Mouse (Mus musculus): ENCODE measurements around the gene Mapk8. TPM values are rescaled to one million over a fixed set of nuclear protein-coding genes. Genes with fewer than 3 reads are reported as not detected.
A peak's percentile ranks its signal among the peaks of the same experiment; 100 is the strongest.
"Not testable (repeated sequence)": the region's sequence is repeated elsewhere in the genome, so short reads cannot be mapped to it uniquely, and the experiment has no call there.

Gene Mapk8
- polyA plus RNA-seq, 1 experiment from 2014 or later: 14.3 TPM

- peak overlapping the region; percentile 79 for H3K4me3 ChIP-seq (replicated peaks)
- no peaks in the 10 kb centered on the region for H3K9me3 ChIP-seq
- 0 out of 2 replicates have a peak, but pooled peaks cover 5% of the 10 kb centered on the region for H3K4me1 ChIP-seq
- no peaks in the 10 kb centered on the region for H3K27me3 ChIP-seq (replicated peaks)
- peak overlapping the region; percentile 55 for H3K4me2 ChIP-seq
- H3K9ac ChIP-seq: peak overlapping the region; percentile 72
- peak overlapping the region; percentile 86 for H3K27ac ChIP-seq
- peak; percentile 28 for ATAC-seq (ENCODE audit: insufficient read depth, low FRiP score, low read depth)
- H3K36me3 ChIP-seq: no peaks in the 10 kb centered on the region
- under 1% methylated on average over 54 of the region's 72 CpGs for WGBS
These were observed 366 bp downstream of the Mapk8 start for GRCm38 (mm10) chr14:33446561-33447023.

GRCm38 (mm10) chr14:33445962-33446361 is 996 bp downstream of the Mapk8 start:
- 0 out of 2 replicates have a peak, but pooled peaks cover 5% of the 10 kb centered on the region for H3K4me1 ChIP-seq
- H3K9me3 ChIP-seq: no peaks in the 10 kb centered on the region
- H3K27ac ChIP-seq: no peak overlapping the region
- peak overlapping the region; percentile 79 for H3K4me3 ChIP-seq (replicated peaks)
- no peak for ATAC-seq (ENCODE audit: insufficient read depth, low FRiP score, low read depth)
- no peaks in the 10 kb centered on the region for H3K36me3 ChIP-seq
- H3K4me2 ChIP-seq: peak overlapping the region; percentile 55
- H3K9ac ChIP-seq: peak overlapping the region; percentile 72; the same call in 1 of the 2 replicates
- 28% methylated on average over 3 of the region's 3 CpGs for WGBS
- H3K27me3 ChIP-seq (replicated peaks): no peaks in the 10 kb centered on the region

- Histone ChIP-seq H3K9ac (no peak overlapping the region), H3K4me2 (no peak overlapping the region), H3K4me1 (0 out of 2 replicates have a peak, but pooled peaks cover 5% of the 10 kb centered on the region), H3K27me3 (replicated peaks) (no peaks in the 10 kb centered on the region), H3K4me3 (replicated peaks) (no peak overlapping the region), H3K36me3 (no peaks in the 10 kb centered on the region), H3K27ac (no peak overlapping the region), H3K9me3 (no peaks in the 10 kb centered on the region)
- no peak for ATAC-seq (ENCODE audit: insufficient read depth, low FRiP score, low read depth)
- WGBS: 73% methylated on average over 2 of the region's 2 CpGs
These were observed 3.2 kb downstream of the Mapk8 start for GRCm38 (mm10) chr14:33443780-33444179.

GRCm38 (mm10) chr14:33432485-33432884 is 14.5 kb downstream of the Mapk8 start:
- H3K36me3 ChIP-seq: 0 out of 2 replicates have a peak, but pooled peaks cover 10% of the 10 kb centered on the region

GRCm38 (mm10) chr14:33424124-33424523 is 22.8 kb downstream of the Mapk8 start:
- Histone ChIP-seq H3K27ac (no peak overlapping the region), H3K4me2 (no peak overlapping the region), H3K36me3 (no peaks in the 10 kb centered on the region), H3K4me1 (no peaks in the 10 kb centered on the region), H3K9ac (no peak overlapping the region), H3K4me3 (replicated peaks) (no peak overlapping the region), H3K27me3 (replicated peaks) (no peaks in the 10 kb centered on the region), H3K9me3 (no peaks in the 10 kb centered on the region)
- ATAC-seq (ENCODE audit: insufficient read depth, low FRiP score, low read depth): no peak

More at GRCm38 (mm10) chr14:33432485-33432884, 14.5 kb downstream of the Mapk8 start:
- ATAC-seq (ENCODE audit: insufficient read depth, low FRiP score, low read depth); H3K9ac ChIP-seq; H3K4me1 ChIP-seq; H3K9me3 ChIP-seq; H3K27ac ChIP-seq; H3K27me3 ChIP-seq (replicated peaks); H3K4me2 ChIP-seq; H3K4me3 ChIP-seq (replicated peaks): not testable (repeated sequence)
- 95% methylated on average over 4 of the region's 4 CpGs for WGBS

GRCm38 (mm10) chr14:33423003-33423402 is 24.0 kb downstream of the Mapk8 start:
- H3K9me3 ChIP-seq: no peaks in the 10 kb centered on the region
- H3K27me3 ChIP-seq (replicated peaks): no peaks in the 10 kb centered on the region
- no peak for ATAC-seq (ENCODE audit: insufficient read depth, low FRiP score, low read depth)
- H3K4me2 ChIP-seq: no peak overlapping the region
- no peak overlapping the region for H3K4me3 ChIP-seq (replicated peaks)
- no peaks in the 10 kb centered on the region for H3K36me3 ChIP-seq
- 88% methylated on average over 1 of the region's 1 CpGs for WGBS
- no peak overlapping the region for H3K27ac ChIP-seq
- H3K4me1 ChIP-seq: no peaks in the 10 kb centered on the region
- no peak overlapping the region for H3K9ac ChIP-seq

GRCm38 (mm10) chr14:33418311-33418909 is 28.5 kb downstream of the Mapk8 start:
- Histone ChIP-seq H3K36me3 (no peaks in the 10 kb centered on the region), H3K4me3 (replicated peaks) (no peak overlapping the region), H3K4me1 (no peaks in the 10 kb centered on the region), H3K27ac (no peak overlapping the region), H3K9me3 (no peaks in the 10 kb centered on the region), H3K4me2 (no peak overlapping the region), H3K27me3 (replicated peaks) (no peaks in the 10 kb centered on the region), H3K9ac (no peak overlapping the region)
- ATAC-seq (ENCODE audit: insufficient read depth, low FRiP score, low read depth): no peak
- WGBS: 89% methylated on average over 3 of the region's 3 CpGs

- 79% methylated on average over 1 of the region's 1 CpGs for WGBS
These were observed 31.2 kb downstream of the Mapk8 start for GRCm38 (mm10) chr14:33415746-33416145.

GRCm38 (mm10) chr14:33402331-33402730 is 44.6 kb downstream of the Mapk8 start:
- Histone ChIP-seq H3K27me3 (replicated peaks) (no peaks in the 10 kb centered on the region), H3K9ac (no peak overlapping the region), H3K27ac (no peak overlapping the region), H3K36me3 (0 out of 2 replicates have a peak, but pooled peaks cover 3% of the 10 kb centered on the region), H3K4me2 (no peak overlapping the region), H3K4me3 (replicated peaks) (no peak overlapping the region), H3K9me3 (no peaks in the 10 kb centered on the region), H3K4me1 (no peaks in the 10 kb centered on the region)
- ATAC-seq (ENCODE audit: insufficient read depth, low FRiP score, low read depth): no peak
- 93% methylated on average over 1 of the region's 1 CpGs for WGBS

More at GRCm38 (mm10) chr14:33415746-33416145, 31.2 kb downstream of the Mapk8 start:
- H3K4me2 ChIP-seq: no peak overlapping the region
- no peaks in the 10 kb centered on the region for H3K27me3 ChIP-seq (replicated peaks)
- H3K27ac ChIP-seq: no peak overlapping the region
- H3K9me3 ChIP-seq: no peaks in the 10 kb centered on the region
- no peaks in the 10 kb centered on the region for H3K4me1 ChIP-seq
- no peaks in the 10 kb centered on the region for H3K36me3 ChIP-seq
- H3K9ac ChIP-seq: no peak overlapping the region
- ATAC-seq (ENCODE audit: insufficient read depth, low FRiP score, low read depth): no peak
- no peak overlapping the region for H3K4me3 ChIP-seq (replicated peaks)

- Histone ChIP-seq H3K27me3 (replicated peaks) (no peaks in the 10 kb centered on the region), H3K4me2 (no peak overlapping the region), H3K4me1 (no peaks in the 10 kb centered on the region), H3K27ac (no peak overlapping the region), H3K36me3 (0 out of 2 replicates have a peak, but pooled peaks cover 3% of the 10 kb centered on the region), H3K9ac (no peak overlapping the region), H3K4me3 (replicated peaks) (no peak overlapping the region), H3K9me3 (no peaks in the 10 kb centered on the region)
- no peak for ATAC-seq (ENCODE audit: insufficient read depth, low FRiP score, low read depth)
- 90% methylated on average over 3 of the region's 3 CpGs for WGBS
These were observed 46.9 kb downstream of the Mapk8 start for GRCm38 (mm10) chr14:33400019-33400418.

- Histone ChIP-seq H3K9me3 (no peaks in the 10 kb centered on the region), H3K27ac (no peak overlapping the region), H3K4me1 (no peaks in the 10 kb centered on the region), H3K27me3 (replicated peaks) (no peaks in the 10 kb centered on the region), H3K9ac (no peak overlapping the region), H3K4me2 (no peak overlapping the region), H3K36me3 (0 out of 2 replicates have a peak, but pooled peaks cover 3% of the 10 kb centered on the region), H3K4me3 (replicated peaks) (no peak overlapping the region)
- ATAC-seq (ENCODE audit: insufficient read depth, low FRiP score, low read depth): no peak
- WGBS: 84% methylated on average over 5 of the region's 5 CpGs
These were observed 48.7 kb downstream of the Mapk8 start for GRCm38 (mm10) chr14:33398065-33398860.

- no peaks in the 10 kb centered on the region for H3K4me1 ChIP-seq
- H3K9me3 ChIP-seq: no peaks in the 10 kb centered on the region
- H3K4me3 ChIP-seq (replicated peaks): no peak overlapping the region
- no peaks in the 10 kb centered on the region for H3K27me3 ChIP-seq (replicated peaks)
- H3K36me3 ChIP-seq: peaks cover 15% of the 10 kb centered on the region
- H3K9ac ChIP-seq: no peak overlapping the region
- ATAC-seq (ENCODE audit: insufficient read depth, low FRiP score, low read depth): no peak
- no peak overlapping the region for H3K27ac ChIP-seq
- H3K4me2 ChIP-seq: no peak overlapping the region
- 79% methylated on average over 6 of the region's 6 CpGs for WGBS
These were observed 66.0 kb downstream of the Mapk8 start for GRCm38 (mm10) chr14:33380830-33381457.
